Mouse (Mus musculus): ENCODE results near the gene Baz2b. TPM values are rescaled to one million over a fixed set of nuclear protein-coding genes. Genes with fewer than 3 reads are reported as not detected.

The Baz2b gene
- polyA plus RNA-seq, 1 experiment from 2014 or later, result 56.7 TPM

DNA sequence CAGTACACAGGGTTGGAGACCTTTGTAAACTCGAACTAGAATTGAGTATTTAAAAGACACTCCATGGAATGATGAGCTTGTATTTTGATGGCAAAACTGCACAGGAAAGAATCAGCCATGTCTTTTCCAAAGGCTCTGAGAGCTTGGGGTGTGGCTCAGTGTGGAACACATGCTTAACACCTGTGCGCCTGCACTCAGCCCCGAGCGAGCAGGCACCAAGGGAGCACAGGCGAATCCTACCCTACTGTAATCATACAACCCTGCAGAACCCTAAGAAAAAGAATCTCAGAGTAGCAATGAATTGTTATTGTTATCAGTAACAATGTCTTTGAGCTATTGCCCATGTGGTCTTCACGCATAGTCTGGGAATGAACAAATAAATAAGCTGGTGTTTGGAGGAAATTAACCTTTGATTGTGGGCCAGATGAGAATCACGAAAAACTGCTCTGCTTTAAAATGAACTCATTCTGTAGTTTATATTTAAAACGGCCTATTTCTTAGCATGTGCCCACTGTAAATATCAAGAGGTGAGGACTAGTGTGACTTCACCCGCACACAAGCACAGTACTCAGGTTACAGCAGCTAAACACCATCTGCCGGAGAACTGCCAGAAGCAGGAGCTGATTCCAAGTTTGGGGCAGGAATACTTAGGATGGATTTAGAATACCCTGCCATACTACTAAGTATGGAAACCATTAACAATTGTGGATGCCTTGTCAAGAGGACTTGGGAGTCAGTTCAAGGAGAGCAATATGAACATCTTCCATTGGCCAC lies 77.2 kb downstream of the Baz2b start:
- Histone ChIP-seq H3K9me3 (ENCODE audit: control insufficient read depth, low read length) (no peaks in the 10 kb centered on the region), H3K27me3 (ENCODE audit: control insufficient read depth, insufficient read depth, low read depth, low read length) (no peaks in the 10 kb centered on the region), H3K36me3 (ENCODE audit: control insufficient read depth, insufficient read depth, low read length) (no peaks in the 10 kb centered on the region), H3K4me1 (replicated peaks; ENCODE audit: control insufficient read depth, insufficient read depth, low read length) (no peaks in the 10 kb centered on the region), H3K9ac (ENCODE audit: low read length) (no peak overlapping the region), H3K4me3 (ENCODE audit: low read length) (no peak overlapping the region), H3K4me2 (ENCODE audit: low read depth, low read length) (no peak overlapping the region), H3K27ac (ENCODE audit: low read length) (no peak overlapping the region)
- WGBS, result 46% methylated on average over 10 of the region's 10 CpGs
- ATAC-seq (ENCODE audit: low read depth), result no peak

DNA sequence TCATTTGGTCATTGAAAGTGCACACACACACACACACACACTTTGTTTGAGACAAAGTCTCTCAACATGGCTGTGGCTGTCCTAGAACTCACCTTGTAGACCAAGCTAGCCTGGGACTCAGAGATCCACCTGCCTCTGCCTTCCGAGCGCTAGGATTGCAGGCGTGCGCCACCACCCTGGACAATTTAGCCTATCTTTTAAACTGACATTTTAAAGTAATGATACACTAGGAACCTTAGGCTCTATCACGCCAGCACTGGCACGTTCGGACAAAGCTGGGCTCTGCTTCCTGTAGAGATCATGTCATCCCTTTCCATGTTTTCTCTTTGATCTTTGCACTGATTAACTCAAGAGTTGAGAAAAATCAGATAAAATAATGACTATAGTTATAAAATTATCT lies 81.0 kb downstream of the Baz2b start:
- Histone ChIP-seq H3K4me2 (ENCODE audit: low read depth, low read length) (no peak overlapping the region), H3K27me3 (ENCODE audit: control insufficient read depth, insufficient read depth, low read depth, low read length) (no peaks in the 10 kb centered on the region), H3K36me3 (ENCODE audit: control insufficient read depth, insufficient read depth, low read length) (no peaks in the 10 kb centered on the region), H3K4me1 (replicated peaks; ENCODE audit: control insufficient read depth, insufficient read depth, low read length) (peaks cover 4% of the 10 kb centered on the region; the same call in 1 of the 2 replicates), H3K9me3 (ENCODE audit: control insufficient read depth, low read length) (no peaks in the 10 kb centered on the region), H3K4me3 (ENCODE audit: low read length) (no peak overlapping the region), H3K27ac (ENCODE audit: low read length) (no peak overlapping the region), H3K9ac (ENCODE audit: low read length) (no peak overlapping the region)
- no peak for ATAC-seq (ENCODE audit: low read depth)
- WGBS, result 92% methylated on average over 7 of the region's 7 CpGs

DNA sequence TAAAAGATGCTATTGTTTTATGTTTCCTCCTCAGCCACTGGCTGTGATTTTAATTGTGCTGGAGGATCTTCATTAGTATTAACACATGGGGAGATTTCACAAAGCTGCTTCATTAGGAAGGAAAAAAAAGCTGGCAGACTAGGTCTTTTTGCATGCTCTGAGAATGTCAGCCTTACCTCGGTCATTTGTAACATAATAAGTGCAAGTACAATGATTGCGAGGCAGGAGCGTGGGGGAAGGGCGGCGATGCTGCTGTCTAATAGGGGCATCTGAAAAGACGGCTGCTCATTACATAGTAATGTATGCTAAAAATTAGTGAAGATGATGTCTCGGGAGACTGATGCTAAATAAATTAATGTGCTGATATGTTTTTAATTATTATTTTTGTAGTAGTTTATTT lies 82.8 kb downstream of the Baz2b start:
- H3K27ac ChIP-seq (ENCODE audit: low read length), result no peak overlapping the region
- H3K4me2 ChIP-seq (ENCODE audit: low read depth, low read length), result peak overlapping the region; percentile 21
- H3K4me1 ChIP-seq (replicated peaks; ENCODE audit: control insufficient read depth, insufficient read depth, low read length), result peaks cover 9% of the 10 kb centered on the region
- no peak for ATAC-seq (ENCODE audit: low read depth)
- no peak overlapping the region for H3K4me3 ChIP-seq (ENCODE audit: low read length)
- WGBS, result 39% methylated on average over 7 of the region's 7 CpGs
- no peaks in the 10 kb centered on the region for H3K9me3 ChIP-seq (ENCODE audit: control insufficient read depth, low read length)
- H3K27me3 ChIP-seq (ENCODE audit: control insufficient read depth, insufficient read depth, low read depth, low read length), result no peaks in the 10 kb centered on the region
- no peaks in the 10 kb centered on the region for H3K36me3 ChIP-seq (ENCODE audit: control insufficient read depth, insufficient read depth, low read length)
- H3K9ac ChIP-seq (ENCODE audit: low read length), result no peak overlapping the region

DNA sequence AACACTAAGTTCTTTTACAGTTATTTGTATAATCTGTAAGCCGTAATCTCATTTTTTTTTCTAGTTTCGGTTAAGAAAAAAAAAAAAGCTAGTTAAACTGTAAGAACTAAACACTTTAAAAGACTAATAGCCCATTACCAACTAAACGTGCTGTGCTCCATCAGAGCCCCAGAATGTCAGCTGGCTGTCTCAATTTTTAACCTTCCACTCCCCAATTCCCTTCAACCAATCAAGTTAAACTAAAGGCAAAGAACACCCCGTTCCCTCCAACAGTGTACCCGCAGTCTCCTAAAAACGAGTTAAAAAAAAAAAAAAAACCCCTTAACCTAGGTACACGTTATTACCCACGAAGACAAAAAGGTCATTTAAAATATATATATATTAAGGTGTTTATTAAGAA lies 83.3 kb downstream of the Baz2b start:
- Histone ChIP-seq H3K9me3 (ENCODE audit: control insufficient read depth, low read length) (no peaks in the 10 kb centered on the region), H3K27ac (ENCODE audit: low read length) (no peak overlapping the region)

DNA sequence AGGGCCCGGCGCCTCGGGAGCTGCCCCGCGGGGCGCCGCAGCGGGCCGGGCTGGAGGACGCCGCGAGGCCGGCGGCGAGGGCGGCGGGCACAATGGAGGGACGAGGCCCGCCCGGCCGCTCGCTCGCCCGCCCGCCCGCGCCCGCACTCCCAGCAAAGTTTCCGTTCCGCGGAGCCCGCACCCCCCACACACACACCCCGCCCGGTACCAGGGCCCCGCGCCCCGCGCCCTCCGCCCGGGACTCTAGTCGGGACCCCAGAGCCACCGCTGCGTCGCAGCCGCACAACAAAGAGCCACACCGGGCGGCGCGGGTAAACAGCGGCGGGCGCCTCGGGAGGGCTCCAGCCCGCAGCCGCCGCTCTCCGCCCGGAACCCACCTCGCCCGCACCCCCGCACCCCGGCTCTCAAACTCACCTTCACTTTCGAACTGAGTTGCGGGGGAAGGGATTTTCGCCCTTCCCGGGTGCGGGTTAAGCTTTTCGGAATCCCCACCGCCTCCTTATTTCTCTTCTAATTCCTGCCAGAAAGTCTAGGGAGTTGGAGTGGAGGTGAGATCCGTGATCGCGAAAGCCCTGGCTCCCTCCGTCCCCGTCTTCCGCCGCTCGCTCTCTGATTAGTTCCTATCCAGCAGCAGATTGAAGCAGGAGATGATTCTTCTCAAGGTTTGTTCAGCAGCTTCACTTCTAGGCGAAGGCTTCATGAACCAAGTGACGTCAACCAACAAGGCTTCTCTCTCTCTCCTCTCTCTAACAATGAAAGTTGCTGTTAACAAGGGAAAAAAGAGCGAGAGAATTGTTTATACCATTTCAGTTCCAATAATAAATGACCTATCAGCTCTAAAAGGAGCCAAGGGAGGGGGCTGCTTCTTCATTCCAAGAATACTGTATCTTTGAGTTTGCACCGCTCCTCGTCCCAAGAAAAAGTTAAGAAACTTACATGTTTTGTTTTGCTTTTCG lies 84.3 kb downstream of the Baz2b start:
- WGBS, result under 1% methylated on average over 55 of the region's 83 CpGs
- peak; percentile 80 for ATAC-seq (ENCODE audit: low read depth)
- H3K36me3 ChIP-seq (ENCODE audit: control insufficient read depth, insufficient read depth, low read length), result no peaks in the 10 kb centered on the region

More for the DNA sequence above, 83.3 kb downstream of the Baz2b start:
- Histone ChIP-seq H3K4me3 (ENCODE audit: low read length) (peak overlapping the region; percentile 93), H3K9ac (ENCODE audit: low read length) (no peak overlapping the region), H3K36me3 (ENCODE audit: control insufficient read depth, insufficient read depth, low read length) (no peaks in the 10 kb centered on the region), H3K4me1 (replicated peaks; ENCODE audit: control insufficient read depth, insufficient read depth, low read length) (peaks cover 11% of the 10 kb centered on the region), H3K27me3 (ENCODE audit: control insufficient read depth, insufficient read depth, low read depth, low read length) (no peaks in the 10 kb centered on the region), H3K4me2 (ENCODE audit: low read depth, low read length) (peak overlapping the region; percentile 52)
- ATAC-seq (ENCODE audit: low read depth), result no peak
- WGBS, result 12% methylated on average over 8 of the region's 8 CpGs

DNA sequence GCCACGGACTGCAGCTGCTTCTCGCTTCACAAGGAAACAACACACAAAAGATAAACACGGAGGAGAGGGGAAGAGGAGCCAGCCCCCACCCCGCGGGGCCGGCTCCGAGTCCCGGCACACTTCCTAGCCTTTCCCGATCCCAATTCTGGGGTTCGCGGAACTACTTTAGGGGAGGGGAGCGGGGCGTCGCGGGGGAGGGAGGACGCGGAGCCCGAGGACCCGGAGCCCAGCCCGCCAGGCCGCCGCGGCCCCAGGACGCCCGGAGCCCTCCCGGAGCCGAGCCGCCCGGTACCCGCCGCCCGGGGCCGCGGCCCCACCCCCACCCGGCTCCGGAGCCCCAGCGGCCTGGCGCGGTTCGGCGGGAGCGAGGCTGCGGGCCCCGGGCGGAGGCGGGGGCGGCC lies 85.0 kb downstream of the Baz2b start:
- 0% methylated on average over 31 of the region's 47 CpGs for WGBS
- Histone ChIP-seq H3K27ac (ENCODE audit: low read length) (peak overlapping the region; percentile 100), H3K4me1 (replicated peaks; ENCODE audit: control insufficient read depth, insufficient read depth, low read length) (peaks cover 14% of the 10 kb centered on the region), H3K4me3 (ENCODE audit: low read length) (peak overlapping the region; percentile 93), H3K9ac (ENCODE audit: low read length) (peak overlapping the region; percentile 99), H3K4me2 (ENCODE audit: low read depth, low read length) (peak overlapping the region; percentile 52), H3K36me3 (ENCODE audit: control insufficient read depth, insufficient read depth, low read length) (no peaks in the 10 kb centered on the region), H3K27me3 (ENCODE audit: control insufficient read depth, insufficient read depth, low read depth, low read length) (no peaks in the 10 kb centered on the region), H3K9me3 (ENCODE audit: control insufficient read depth, low read length) (no peaks in the 10 kb centered on the region)
- peak; percentile 86 for ATAC-seq (ENCODE audit: low read depth)

More for the DNA sequence above, 84.3 kb downstream of the Baz2b start:
- no peaks in the 10 kb centered on the region for H3K27me3 ChIP-seq (ENCODE audit: control insufficient read depth, insufficient read depth, low read depth, low read length)
- H3K4me1 ChIP-seq (replicated peaks; ENCODE audit: control insufficient read depth, insufficient read depth, low read length), result peaks cover 12% of the 10 kb centered on the region
- H3K9ac ChIP-seq (ENCODE audit: low read length), result peak overlapping the region; percentile 99
- H3K4me3 ChIP-seq (ENCODE audit: low read length), result peak overlapping the region; percentile 93
- peak overlapping the region; percentile 52 for H3K4me2 ChIP-seq (ENCODE audit: low read depth, low read length)
- H3K9me3 ChIP-seq (ENCODE audit: control insufficient read depth, low read length), result no peaks in the 10 kb centered on the region
- peak overlapping the region; percentile 100 for H3K27ac ChIP-seq (ENCODE audit: low read length)

DNA sequence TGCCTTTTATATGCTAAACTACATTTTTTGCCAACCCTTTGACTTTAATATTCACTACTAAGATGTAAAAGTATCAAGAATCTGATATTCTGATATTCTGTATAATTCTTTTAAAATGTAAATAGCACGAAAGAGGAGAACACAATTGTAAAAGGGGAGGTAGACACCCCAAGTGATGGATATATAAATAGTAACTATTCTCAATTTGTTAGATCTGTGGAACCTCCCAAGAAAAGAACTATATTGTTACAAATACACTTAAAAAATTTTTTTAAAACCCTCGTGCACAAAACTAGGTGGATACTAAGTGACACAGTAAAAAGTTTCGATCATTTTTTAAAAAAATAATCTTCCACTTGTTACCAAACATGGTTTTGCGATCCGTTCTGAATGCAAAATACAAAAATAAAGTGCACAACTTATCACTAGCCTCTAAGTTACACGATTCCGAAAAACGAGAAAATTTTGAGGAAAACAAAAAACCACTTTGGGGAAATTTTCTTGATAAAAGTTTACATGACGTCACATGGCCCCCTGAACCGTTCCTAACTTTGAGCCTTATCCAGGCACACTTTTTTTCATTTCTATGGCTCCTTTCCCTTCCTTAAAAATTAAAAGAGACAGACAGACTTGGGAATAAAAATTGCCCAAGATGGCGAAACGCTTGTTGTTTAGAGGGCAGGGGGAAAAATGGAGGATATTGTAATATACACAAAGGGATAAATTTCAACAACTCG lies 85.6 kb downstream of the Baz2b start:
- Histone ChIP-seq H3K36me3 (ENCODE audit: control insufficient read depth, insufficient read depth, low read length) (no peaks in the 10 kb centered on the region), H3K4me3 (ENCODE audit: low read length) (peak overlapping the region; percentile 93), H3K9me3 (ENCODE audit: control insufficient read depth, low read length) (no peaks in the 10 kb centered on the region), H3K4me1 (replicated peaks; ENCODE audit: control insufficient read depth, insufficient read depth, low read length) (peaks cover 14% of the 10 kb centered on the region), H3K27me3 (ENCODE audit: control insufficient read depth, insufficient read depth, low read depth, low read length) (no peaks in the 10 kb centered on the region), H3K27ac (ENCODE audit: low read length) (peak overlapping the region; percentile 100), H3K4me2 (ENCODE audit: low read depth, low read length) (peak overlapping the region; percentile 52), H3K9ac (ENCODE audit: low read length) (peak overlapping the region; percentile 99)
- peak; percentile 6; the same call in 1 of the 2 replicates for ATAC-seq (ENCODE audit: low read depth)
- WGBS, result 3% methylated on average over 13 of the region's 13 CpGs

DNA sequence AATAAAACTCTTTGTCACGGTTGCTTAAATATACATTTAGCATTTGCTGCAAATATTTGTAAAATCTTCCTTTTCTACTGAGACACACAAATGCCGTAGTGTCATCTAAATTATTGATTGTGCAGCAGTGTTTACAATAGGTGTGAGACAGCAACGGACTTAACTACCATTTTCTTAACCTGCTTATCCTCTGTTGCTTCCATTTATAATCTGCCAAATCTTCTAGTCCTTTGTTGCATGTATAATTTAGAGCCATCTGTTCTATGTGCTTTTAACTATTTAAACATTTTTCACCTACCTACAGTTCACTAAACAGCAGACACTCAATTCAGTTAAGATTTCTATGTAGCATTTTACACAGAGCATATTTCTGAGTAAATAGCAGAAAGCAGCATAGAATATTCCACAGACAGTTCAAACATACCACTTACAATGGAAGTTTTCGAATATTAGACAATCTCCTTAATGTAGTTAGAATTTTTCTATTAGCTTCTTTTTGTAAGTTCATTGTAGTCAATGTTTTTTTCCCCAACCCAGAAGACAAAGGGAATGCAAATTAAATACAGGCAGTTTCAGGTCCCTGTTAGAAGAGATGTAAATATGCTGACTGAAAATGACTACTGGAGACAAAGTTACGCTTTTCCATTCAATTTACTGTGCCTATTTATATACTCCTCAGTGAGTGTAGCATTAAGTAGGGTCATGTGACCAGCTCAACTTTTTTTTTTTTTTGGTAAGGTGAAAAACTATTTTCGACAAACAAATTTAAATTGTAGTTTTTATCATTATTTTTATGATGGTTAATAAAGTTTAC lies 86.4 kb downstream of the Baz2b start:
- H3K4me3 ChIP-seq (ENCODE audit: low read length), result no peak overlapping the region
- no peaks in the 10 kb centered on the region for H3K36me3 ChIP-seq (ENCODE audit: control insufficient read depth, insufficient read depth, low read length)
- no peak overlapping the region for H3K27ac ChIP-seq (ENCODE audit: low read length)
- no peaks in the 10 kb centered on the region for H3K27me3 ChIP-seq (ENCODE audit: control insufficient read depth, insufficient read depth, low read depth, low read length)
- WGBS, result 35% methylated on average over 6 of the region's 6 CpGs
- H3K4me2 ChIP-seq (ENCODE audit: low read depth, low read length), result peak overlapping the region; percentile 34; the same call in 1 of the 2 replicates
- no peak for ATAC-seq (ENCODE audit: low read depth)
- H3K9ac ChIP-seq (ENCODE audit: low read length), result no peak overlapping the region
- no peaks in the 10 kb centered on the region for H3K9me3 ChIP-seq (ENCODE audit: control insufficient read depth, low read length)
- H3K4me1 ChIP-seq (replicated peaks; ENCODE audit: control insufficient read depth, insufficient read depth, low read length), result peaks cover 17% of the 10 kb centered on the region
